Mouse (Mus musculus) adrenal gland, adult 18-20 months (tissue): ENCODE results near the gene Acyp1. TPM values are rescaled to one million over a fixed set of nuclear protein-coding genes. Genes with fewer than 3 reads are reported as not detected.

Source experiments
- DNase-seq, 2 experiments: peaks; one replicate each; pipeline ENCODE4 v3.0.0; 2021 to 2022; ENCODE audit warnings: low spot score in 2 of 2
- microRNA-seq, 2 experiments: library from miRNA; unstranded; fragments of <30 nt; microRNA quantifications; one replicate each; pipeline ENCODE4 v1.2.0; 2021; ENCODE audit warnings: borderline number of aligned reads in 2 of 2
- total RNA-seq, 2 experiments: library from RNA; stranded (reverse); gene quantifications; 1 replicate in 1 of 2; 2 replicates in 1 of 2; pipeline ENCODE4 v1.2.3; 2021

The Acyp1 gene
- total RNA-seq, 2 experiments from 2014 or later: 30.1 to 37.4 TPM

- DNase-seq: no peak
These were observed 36.2 kb downstream of the Acyp1 start for GRCm38 (mm10) chr12:85252083-85252482.

- DNase-seq: no peak
These were observed 50.7 kb downstream of the Acyp1 start for GRCm38 (mm10) chr12:85237553-85237952.

DNA sequence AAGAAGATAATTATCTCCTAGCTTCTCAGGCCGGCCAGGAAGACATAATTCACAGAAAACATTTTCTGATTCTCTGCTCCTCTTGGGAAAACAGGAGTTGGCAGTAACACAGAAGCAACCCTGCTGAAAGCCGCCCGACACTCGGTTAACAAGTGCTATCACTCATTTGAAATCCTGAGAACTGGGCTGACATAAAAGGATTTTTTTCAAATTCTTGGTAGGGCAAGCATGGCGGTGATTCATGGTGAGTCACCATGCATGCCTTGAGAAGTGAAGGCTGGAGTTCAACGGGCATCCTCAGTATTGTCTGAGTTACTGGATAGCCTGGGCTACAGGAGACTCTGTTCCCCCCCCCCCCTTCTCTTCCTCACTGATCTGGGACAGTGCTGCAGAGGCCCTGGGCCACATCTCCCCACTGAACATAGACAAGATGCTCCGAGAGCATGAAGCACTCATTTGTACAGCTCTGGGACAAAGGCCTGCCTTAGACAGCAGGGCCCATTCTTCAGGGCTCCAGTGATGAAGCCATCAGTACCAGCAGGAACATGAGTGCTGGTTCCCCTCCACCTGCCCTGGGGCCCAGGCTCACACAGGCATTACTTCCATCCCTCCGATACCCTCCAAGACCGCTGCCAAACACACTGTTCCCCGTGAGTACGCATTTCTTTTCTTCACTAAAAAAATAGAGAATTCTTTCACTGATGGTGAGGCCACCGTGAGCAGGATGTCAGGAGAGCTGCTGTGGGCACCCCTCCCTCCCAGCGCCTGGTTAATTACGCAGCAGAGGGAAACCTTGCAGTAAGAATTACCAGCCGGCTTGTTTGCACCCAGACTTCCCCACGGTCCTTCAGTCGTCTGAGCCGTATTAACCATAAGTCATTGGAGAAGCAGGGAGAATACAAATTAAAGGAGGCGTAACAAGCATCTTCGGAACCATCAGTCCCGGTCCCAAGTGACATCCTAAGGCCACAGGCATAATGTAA lies 54.6 kb downstream of the Acyp1 start:
- peak in 1 of 2 experiments; percentile 26 for DNase-seq

DNA sequence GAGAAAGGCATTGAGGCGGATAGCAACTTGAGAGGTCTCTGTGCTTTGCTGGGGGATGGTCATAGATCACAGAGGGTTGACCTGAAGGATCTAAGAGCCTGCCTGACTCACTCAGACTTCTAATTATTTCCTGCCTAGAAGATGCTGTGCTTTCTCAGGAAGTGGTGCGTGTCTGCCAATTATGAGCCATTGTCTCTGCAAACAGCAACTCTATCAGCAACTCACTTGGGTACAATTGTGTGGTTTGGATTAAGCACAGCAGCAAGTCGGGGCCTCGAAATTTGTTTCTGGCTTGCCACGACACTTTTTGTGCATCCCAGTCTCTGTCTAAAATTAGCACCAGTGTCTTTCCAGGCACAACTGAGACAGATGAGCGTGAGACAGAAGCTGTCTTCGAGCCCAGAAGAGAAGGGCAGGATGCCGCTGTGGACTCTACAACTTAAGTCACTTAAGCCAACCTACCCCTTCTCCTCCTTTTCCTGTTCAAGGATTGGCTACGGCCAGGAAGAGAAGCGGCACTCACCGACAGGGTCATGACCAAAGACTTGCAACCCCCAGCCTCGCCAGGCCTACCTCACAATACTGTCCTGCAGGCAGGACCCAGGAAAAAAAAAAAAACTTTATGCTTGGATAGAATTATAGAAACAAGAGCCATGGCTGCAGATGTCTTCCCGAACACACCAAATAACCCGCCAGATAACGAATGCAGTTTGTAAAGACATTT lies 60.2 kb downstream of the Acyp1 start:
- DNase-seq: no peak

DNA sequence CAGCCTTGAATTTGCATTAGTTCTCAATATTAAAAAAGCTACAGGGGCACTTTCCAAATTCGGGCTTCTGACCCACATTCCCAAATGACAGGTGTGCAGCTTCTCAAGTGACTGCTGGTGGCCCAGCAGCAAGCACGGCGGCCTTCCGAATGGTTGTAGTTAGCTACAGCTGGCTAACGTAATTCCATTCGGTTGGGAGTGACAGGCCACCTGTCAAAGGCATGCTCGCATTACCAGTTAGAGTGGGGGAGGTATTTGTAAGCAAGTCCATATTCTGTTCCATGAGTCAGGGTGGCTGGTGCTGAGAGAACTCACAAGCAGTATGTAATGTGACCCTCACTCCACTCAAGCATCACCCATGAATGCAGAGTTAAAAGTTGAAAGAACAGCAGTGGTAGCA lies 61.0 kb downstream of the Acyp1 start:
- no peak for DNase-seq

Small RNAs within 50 kb of the gene (microRNA-seq; reads per million reads assigned to microRNA genes)
- 0 to 0.61 reads per million in 2 experiments for gene Mir6938

Other genes starting within 250 kb of the Acyp1 start
- 1 to 10 TPM; 2.5 to 4.1 TPM for gene Prox2, start 177.7 kb downstream of the Acyp1 start, total RNA-seq
- gene Dlst, start 177.6 kb downstream of the Acyp1 start, total RNA-seq: 100 to 1,000 TPM; 364 to 483 TPM
- 1 to 10 TPM in 1 of 2 experiments, under 1 TPM in 1; 0.80 to 1.3 TPM for gene Rps6kl1, start 137.2 kb downstream of the Acyp1 start, total RNA-seq
- gene Pgf, start 110.6 kb downstream of the Acyp1 start, total RNA-seq: 1 to 10 TPM in 1 of 2 experiments, under 1 TPM in 1; 0.30 to 1.4 TPM
- gene Eif2b2, start 69.0 kb downstream of the Acyp1 start, total RNA-seq: 10 to 100 TPM; 61.9 to 77.9 TPM
- gene Mlh3, start 17.8 kb downstream of the Acyp1 start, total RNA-seq: 1 to 10 TPM; 8.0 to 9.2 TPM
- 1 to 10 TPM; 1.8 to 2.1 TPM for gene Zc2hc1c, start 153 bp upstream of the Acyp1 start, total RNA-seq
- gene Nek9, start 50.9 kb upstream of the Acyp1 start, total RNA-seq: 10 to 100 TPM; 90.7 to 95.5 TPM
- gene Tmed10, start 86.4 kb upstream of the Acyp1 start, total RNA-seq: 100 to 1,000 TPM; 234 to 328 TPM
- 1 to 10 TPM; 2.9 to 4.3 TPM for gene Fos, start 185.5 kb upstream of the Acyp1 start, total RNA-seq